Mouse (Mus musculus): Measurements from ENCODE around the gene Cbfb. TPM values are rescaled to one million over a fixed set of nuclear protein-coding genes. Genes with fewer than 3 reads are reported as not detected.
A peak's percentile ranks its signal among the peaks of the same experiment; 100 is the strongest.
"Not testable (repeated sequence)": the region's sequence is repeated elsewhere in the genome, so short reads cannot be mapped to it uniquely, and the experiment has no call there.

Cbfb gene
- polyA plus RNA-seq, 1 experiment from 2014 or later: 49.0 TPM

- Histone ChIP-seq H3K27me3 (no peaks in the 10 kb centered on the region), H3K4me1 (peaks cover 18% of the 10 kb centered on the region), H3K9ac (replicated peaks) (peak overlapping the region; percentile 88), H3K36me3 (no peaks in the 10 kb centered on the region), H3K4me2 (replicated peaks) (peak overlapping the region; percentile 75), H3K27ac (replicated peaks) (no peak overlapping the region), H3K4me3 (peak overlapping the region; percentile 96), H3K9me3 (no peaks in the 10 kb centered on the region)
- no peak for ATAC-seq (ENCODE audit: low FRiP score, low read depth)
- 34% methylated on average over 6 of the region's 6 CpGs for WGBS
Observed at GRCm38 (mm10) chr8:105225917-105226316, 55.4 kb downstream of the Cbfb start.

- Histone ChIP-seq H3K4me1 (peaks cover 3% of the 10 kb centered on the region; the same call in 1 of the 2 replicates), H3K4me2 (replicated peaks) (no peak overlapping the region), H3K4me3 (no peak overlapping the region), H3K9me3 (no peaks in the 10 kb centered on the region), H3K9ac (replicated peaks) (no peak overlapping the region), H3K27me3 (no peaks in the 10 kb centered on the region), H3K27ac (replicated peaks) (no peak overlapping the region), H3K36me3 (peaks cover 24% of the 10 kb centered on the region)
- 86% methylated on average over 12 of the region's 12 CpGs for WGBS
- ATAC-seq (ENCODE audit: low FRiP score, low read depth): no peak
Observed at GRCm38 (mm10) chr8:105231503-105232320, 61.2 kb downstream of the Cbfb start.

GRCm38 (mm10) chr8:105232321-105232693, 61.8 kb downstream of the Cbfb start:
- 93% methylated on average over 4 of the region's 4 CpGs for WGBS
- H3K27ac ChIP-seq (replicated peaks); H3K27me3 ChIP-seq; H3K4me2 ChIP-seq (replicated peaks); H3K9me3 ChIP-seq; H3K4me1 ChIP-seq; H3K4me3 ChIP-seq; H3K9ac ChIP-seq (replicated peaks); ATAC-seq (ENCODE audit: low FRiP score, low read depth): not testable (repeated sequence)
- H3K36me3 ChIP-seq: peaks cover 24% of the 10 kb centered on the region

GRCm38 (mm10) chr8:105233126-105233935, 62.9 kb downstream of the Cbfb start:
- Histone ChIP-seq H3K9ac (replicated peaks) (no peak overlapping the region), H3K4me2 (replicated peaks) (no peak overlapping the region), H3K4me3 (no peak overlapping the region), H3K36me3 (peaks cover 25% of the 10 kb centered on the region), H3K4me1 (no peaks in the 10 kb centered on the region), H3K27ac (replicated peaks) (no peak overlapping the region), H3K27me3 (no peaks in the 10 kb centered on the region), H3K9me3 (no peaks in the 10 kb centered on the region)
- WGBS: 71% methylated on average over 1 of the region's 1 CpGs
- ATAC-seq (ENCODE audit: low FRiP score, low read depth): no peak

GRCm38 (mm10) chr8:105235206-105235605, 64.7 kb downstream of the Cbfb start:
- WGBS: 85% methylated on average over 1 of the region's 1 CpGs
- no peaks in the 10 kb centered on the region for H3K27me3 ChIP-seq
- no peak for ATAC-seq (ENCODE audit: low FRiP score, low read depth)
- no peak overlapping the region for H3K9ac ChIP-seq (replicated peaks)
- H3K4me3 ChIP-seq: no peak overlapping the region
- H3K27ac ChIP-seq (replicated peaks): no peak overlapping the region
- no peak overlapping the region for H3K4me2 ChIP-seq (replicated peaks)
- H3K9me3 ChIP-seq: no peaks in the 10 kb centered on the region
- peaks cover 43% of the 10 kb centered on the region for H3K36me3 ChIP-seq
- no peaks in the 10 kb centered on the region for H3K4me1 ChIP-seq

GRCm38 (mm10) chr8:105237442-105238142, 67.1 kb downstream of the Cbfb start:
- no peak for ATAC-seq (ENCODE audit: low FRiP score, low read depth)
- H3K27me3 ChIP-seq: no peaks in the 10 kb centered on the region
- H3K4me1 ChIP-seq: no peaks in the 10 kb centered on the region
- no peak overlapping the region for H3K4me2 ChIP-seq (replicated peaks)
- H3K36me3 ChIP-seq: peaks cover 54% of the 10 kb centered on the region
- H3K9me3 ChIP-seq: no peaks in the 10 kb centered on the region
- no peak overlapping the region for H3K27ac ChIP-seq (replicated peaks)
- WGBS: 94% methylated on average over 14 of the region's 14 CpGs
- H3K9ac ChIP-seq (replicated peaks): no peak overlapping the region
- no peak overlapping the region for H3K4me3 ChIP-seq

GRCm38 (mm10) chr8:105241016-105241415, 70.5 kb downstream of the Cbfb start:
- H3K36me3 ChIP-seq: peaks cover 39% of the 10 kb centered on the region
- no peak overlapping the region for H3K9ac ChIP-seq (replicated peaks)
- WGBS: 95% methylated on average over 7 of the region's 7 CpGs

GRCm38 (mm10) chr8:105251954-105252353, 81.5 kb downstream of the Cbfb start:
- H3K27ac ChIP-seq (replicated peaks): no peak overlapping the region
- H3K4me1 ChIP-seq: peaks cover 18% of the 10 kb centered on the region
- 92% methylated on average over 6 of the region's 6 CpGs for WGBS
- H3K4me3 ChIP-seq: no peak overlapping the region
- H3K27me3 ChIP-seq: peaks cover 27% of the 10 kb centered on the region
- ATAC-seq (ENCODE audit: low FRiP score, low read depth): no peak
- H3K4me2 ChIP-seq (replicated peaks): no peak overlapping the region
- peaks cover 58% of the 10 kb centered on the region for H3K36me3 ChIP-seq
- no peak overlapping the region for H3K9ac ChIP-seq (replicated peaks)
- no peaks in the 10 kb centered on the region for H3K9me3 ChIP-seq

More at GRCm38 (mm10) chr8:105241016-105241415, 70.5 kb downstream of the Cbfb start:
- Histone ChIP-seq H3K4me1 (no peaks in the 10 kb centered on the region), H3K9me3 (no peaks in the 10 kb centered on the region), H3K4me3 (no peak overlapping the region), H3K27ac (replicated peaks) (no peak overlapping the region), H3K27me3 (no peaks in the 10 kb centered on the region), H3K4me2 (replicated peaks) (no peak overlapping the region)
- no peak for ATAC-seq (ENCODE audit: low FRiP score, low read depth)

- peaks cover 37% of the 10 kb centered on the region for H3K27me3 ChIP-seq
- H3K9ac ChIP-seq (replicated peaks): no peak overlapping the region
- ATAC-seq (ENCODE audit: low FRiP score, low read depth): no peak
- WGBS: 89% methylated on average over 10 of the region's 10 CpGs
- H3K27ac ChIP-seq (replicated peaks): no peak overlapping the region
- H3K36me3 ChIP-seq: peaks cover 49% of the 10 kb centered on the region
- H3K4me3 ChIP-seq: no peak overlapping the region
- no peak overlapping the region; the same call in 1 of the 2 replicates for H3K4me2 ChIP-seq (replicated peaks)
- no peaks in the 10 kb centered on the region for H3K9me3 ChIP-seq
- peaks cover 18% of the 10 kb centered on the region for H3K4me1 ChIP-seq
Observed at GRCm38 (mm10) chr8:105252680-105253537, 82.4 kb downstream of the Cbfb start.

- peaks cover 20% of the 10 kb centered on the region for H3K4me1 ChIP-seq
- no peaks in the 10 kb centered on the region for H3K9me3 ChIP-seq
- peak overlapping the region; percentile 92 for H3K4me2 ChIP-seq (replicated peaks)
- H3K4me3 ChIP-seq: peak overlapping the region; percentile 52
- WGBS: 34% methylated on average over 20 of the region's 20 CpGs
- H3K27me3 ChIP-seq: peaks cover 45% of the 10 kb centered on the region
- ATAC-seq (ENCODE audit: low FRiP score, low read depth): peak; percentile 52
- 0 out of 2 replicates have a peak overlapping the region, but pooled peaks have one; percentile 24 for H3K9ac ChIP-seq (replicated peaks)
- no peak overlapping the region for H3K27ac ChIP-seq (replicated peaks)
- H3K36me3 ChIP-seq: peaks cover 40% of the 10 kb centered on the region
Observed at GRCm38 (mm10) chr8:105253766-105254151, 83.3 kb downstream of the Cbfb start.
